Mouse (Mus musculus) liver, embryonic 14.5 days (tissue): ENCODE measurements around the gene Lhcgr. TPM values are rescaled to one million over a fixed set of nuclear protein-coding genes. Genes with fewer than 3 reads are reported as not detected.

Source experiments
- ATAC-seq: fragments of 200-750 bp; cut with Nextera tagmentation; 2 replicates; pipeline ENCODE4 v1.8.0; 2017; ENCODE audit warnings: moderate number of reproducible peaks, mild to moderate bottlenecking, moderate library complexity; ENCODE audit not compliant: insufficient read depth
- DNase-seq, 3 experiments: peaks; one replicate each; pipeline ENCODE4 v3.0.0-alpha.2; 2012 to 2013; ENCODE audit warnings: low read depth in 3 of 3, low spot score in 3 of 3
- H3K27ac ChIP-seq: fragments of 300-500 bp; sonication (generic); 2 replicates; pipeline ENCODE4 v1.5.1; 2014; ENCODE audit warnings: moderate library complexity, mild to moderate bottlenecking, control low read depth, inconsistent platforms
- H3K27me3 ChIP-seq: fragments of 300-500 bp; sonication (generic); 2 replicates; pipeline ENCODE4 v1.6.1; 2014; ENCODE audit warnings: mild to moderate bottlenecking, low read length, moderate library complexity; ENCODE audit not compliant: control insufficient read depth, insufficient read depth
- H3K36me3 ChIP-seq: fragments of 300-500 bp; sonication (generic); replicated peaks from 2 replicates; pipeline ENCODE4 v1.6.1; 2014; ENCODE audit warnings: low read depth; ENCODE audit not compliant: control insufficient read depth, insufficient read depth
- H3K4me1 ChIP-seq, 2 experiments: fragments of 200-500 bp in 1 of 2; fragments of 300-500 bp in 1 of 2; sonication (generic) in 1 of 2; replicated peaks; 2 replicates each; pipeline ENCODE4 v1.6.1; 2012 to 2014; ENCODE audit warnings: antibody characterized with exemption in 1 of 2, inconsistent platforms in 1 of 2, low read length in 1 of 2; ENCODE audit not compliant: control insufficient read depth in 2 of 2, insufficient read depth in 2 of 2
- H3K4me2 ChIP-seq: fragments of 300-500 bp; sonication (generic); 2 replicates; pipeline ENCODE4 v1.6.1; 2014; ENCODE audit warnings: low read depth, mild to moderate bottlenecking, control low read depth, moderate library complexity
- H3K4me3 ChIP-seq, 2 experiments: fragments of 200-500 bp in 1 of 2; fragments of 300-500 bp in 1 of 2; sonication (generic) in 1 of 2; 2 replicates each; pipeline ENCODE4 v1.5.1; 2012 to 2014; ENCODE audit warnings: low read depth in 2 of 2, low read length in 2 of 2, mild to moderate bottlenecking in 2 of 2, control low read depth in 1 of 2, inconsistent platforms in 1 of 2, moderate library complexity in 1 of 2; ENCODE audit not compliant: insufficient read depth in 1 of 2
- H3K9ac ChIP-seq: fragments of 300-500 bp; sonication (generic); replicated peaks from 2 replicates; pipeline ENCODE4 v1.6.1; 2014; ENCODE audit warnings: mild to moderate bottlenecking, control low read depth, moderate library complexity
- H3K9me3 ChIP-seq: fragments of 300-500 bp; sonication (generic); 2 replicates; pipeline ENCODE4 v1.6.1; 2016; ENCODE audit warnings: low read length, mixed read lengths; ENCODE audit not compliant: control insufficient read depth
- CTCF ChIP-seq: IDR thresholded peaks from 2 replicates; pipeline ENCODE4 v1.5.1; 2016; ENCODE audit warnings: antibody characterized with exemption, low read depth, control low read depth
- EP300 ChIP-seq: IDR thresholded peaks from 2 replicates; pipeline ENCODE4 v1.6.1; 2016; ENCODE audit warnings: antibody characterized with exemption, low read depth
- WGBS: fragments of 180-500 bp; shearing (Covaris S2); extraction: QIAGEN DNeasy Blood & Tissue Kit; methylation state at CpG from one replicate; pipeline ENCODE4 v1.1.7; 2014; ENCODE audit not compliant: insufficient replicate concordance; 5-methylcytosine and 5-hydroxymethylcytosine counted together
- polyA plus RNA-seq, 2 experiments: library from polyadenylated mRNA; depleted of rRNA in 1 of 2; stranded (reverse) in 1 of 2; unstranded in 1 of 2; fragments of >200 nt; fragmentation: Nextera tagmentation in 1 of 2; extraction: Ambion mirVana in 1 of 2; gene quantifications; 2 replicates each; pipeline versions ENCODE4 v1.2.1 to v1.2.3; 2012 to 2014

Lhcgr gene
- polyA plus RNA-seq, 2 experiments = not detected

GRCm38 (mm10) chr17:88803441-88803840 lies 11.7 kb upstream of the Lhcgr start:
- Histone ChIP-seq H3K4me1 (no peaks in the 10 kb centered on the region), H3K4me2 (no peak overlapping the region), H3K4me3 (no peak overlapping the region), H3K27ac (no peak overlapping the region), H3K36me3 (no peaks in the 10 kb centered on the region), H3K9ac (no peak overlapping the region), H3K27me3 (no peaks in the 10 kb centered on the region), H3K9me3 (no peaks in the 10 kb centered on the region)
- ATAC-seq (no peak), DNase-seq (no peak)
- no peak for TF ChIP-seq CTCF
- TF ChIP-seq EP300 = no peak

GRCm38 (mm10) chr17:88790680-88791079 lies 1.1 kb downstream of the Lhcgr start:
- Histone ChIP-seq H3K4me3 (no peak overlapping the region), H3K9ac (no peak overlapping the region), H3K4me1 (no peaks in the 10 kb centered on the region), H3K27me3 (no peaks in the 10 kb centered on the region; the same call in 1 of the 2 replicates), H3K4me2 (no peak overlapping the region), H3K36me3 (no peaks in the 10 kb centered on the region), H3K27ac (no peak overlapping the region), H3K9me3 (no peaks in the 10 kb centered on the region)
- 34% methylated on average over 2 of the region's 2 CpGs for WGBS
- no peak for TF ChIP-seq CTCF
- no peak for TF ChIP-seq EP300
- DNase-seq (no peak), ATAC-seq (no peak)

GRCm38 (mm10) chr17:88788392-88788791 lies 3.4 kb downstream of the Lhcgr start:
- Histone ChIP-seq H3K27ac (no peak overlapping the region), H3K27me3 (no peaks in the 10 kb centered on the region; the same call in 1 of the 2 replicates), H3K4me2 (no peak overlapping the region), H3K9me3 (no peaks in the 10 kb centered on the region), H3K36me3 (no peaks in the 10 kb centered on the region), H3K4me3 (no peak overlapping the region), H3K9ac (no peak overlapping the region), H3K4me1 (no peaks in the 10 kb centered on the region)
- 64% methylated on average over 2 of the region's 2 CpGs for WGBS
- DNase-seq = no peak
- ATAC-seq = no peak
- TF ChIP-seq EP300 (no peak), CTCF (no peak)

- Histone ChIP-seq H3K4me3 (no peak overlapping the region), H3K9me3 (no peaks in the 10 kb centered on the region), H3K27ac (no peak overlapping the region), H3K27me3 (no peaks in the 10 kb centered on the region; the same call in 1 of the 2 replicates), H3K4me1 (no peaks in the 10 kb centered on the region), H3K9ac (no peak overlapping the region), H3K4me2 (no peak overlapping the region), H3K36me3 (no peaks in the 10 kb centered on the region)
- TF ChIP-seq EP300 = no peak
- TF ChIP-seq CTCF = no peak
- ATAC-seq = no peak
- 49% methylated on average over 6 of the region's 6 CpGs for WGBS
- no peak for DNase-seq
Observed at GRCm38 (mm10) chr17:88786881-88787280, 4.9 kb downstream of the Lhcgr start.

GRCm38 (mm10) chr17:88786385-88786784 lies 5.4 kb downstream of the Lhcgr start:
- H3K27ac ChIP-seq = no peak overlapping the region
- H3K36me3 ChIP-seq = no peaks in the 10 kb centered on the region
- TF ChIP-seq CTCF = no peak
- TF ChIP-seq EP300 = no peak
- H3K9me3 ChIP-seq = no peaks in the 10 kb centered on the region
- no peak overlapping the region for H3K4me2 ChIP-seq
- H3K9ac ChIP-seq = no peak overlapping the region
- no peaks in the 10 kb centered on the region for H3K27me3 ChIP-seq
- no peak overlapping the region for H3K4me3 ChIP-seq
- DNase-seq (no peak), ATAC-seq (no peak)
- WGBS = 64% methylated on average over 4 of the region's 4 CpGs
- H3K4me1 ChIP-seq = no peaks in the 10 kb centered on the region

DNA sequence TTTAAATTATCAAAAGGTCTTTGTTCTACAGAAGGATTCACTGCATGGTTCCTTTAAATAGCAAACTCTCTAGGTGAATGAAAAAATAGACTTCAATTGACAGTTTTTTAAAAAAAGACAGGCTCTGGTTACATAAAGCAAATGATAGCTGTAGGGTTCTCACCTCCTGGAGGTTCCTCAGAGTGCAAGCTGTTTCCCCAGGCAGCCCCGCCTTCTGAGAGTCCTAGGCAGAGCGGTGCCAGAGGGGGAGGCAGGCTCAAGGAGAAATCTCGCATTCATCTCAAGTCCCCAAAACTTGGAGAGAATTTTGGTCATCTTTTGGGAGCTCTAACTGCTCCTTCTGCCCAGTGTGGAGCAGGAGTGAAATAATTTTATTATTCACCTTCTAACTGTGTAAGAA lies 12.6 kb downstream of the Lhcgr start:
- Histone ChIP-seq H3K36me3 (no peaks in the 10 kb centered on the region), H3K4me2 (no peak overlapping the region), H3K4me1 (no peaks in the 10 kb centered on the region), H3K9ac (no peak overlapping the region), H3K4me3 (no peak overlapping the region), H3K27ac (no peak overlapping the region), H3K27me3 (no peaks in the 10 kb centered on the region), H3K9me3 (no peaks in the 10 kb centered on the region)
- 33% methylated on average over 3 of the region's 3 CpGs for WGBS
- ATAC-seq (no peak), DNase-seq (no peak)
- TF ChIP-seq CTCF (no peak), EP300 (no peak)
